Mouse (Mus musculus): ENCODE measurements at regions not wholly inside any gene's neighbourhood (a gene's known extent, or its start where the extent isn't known, plus 50 kb on each side); places are given as distances from the start of the nearest gene placed in this dataset.

DNA sequence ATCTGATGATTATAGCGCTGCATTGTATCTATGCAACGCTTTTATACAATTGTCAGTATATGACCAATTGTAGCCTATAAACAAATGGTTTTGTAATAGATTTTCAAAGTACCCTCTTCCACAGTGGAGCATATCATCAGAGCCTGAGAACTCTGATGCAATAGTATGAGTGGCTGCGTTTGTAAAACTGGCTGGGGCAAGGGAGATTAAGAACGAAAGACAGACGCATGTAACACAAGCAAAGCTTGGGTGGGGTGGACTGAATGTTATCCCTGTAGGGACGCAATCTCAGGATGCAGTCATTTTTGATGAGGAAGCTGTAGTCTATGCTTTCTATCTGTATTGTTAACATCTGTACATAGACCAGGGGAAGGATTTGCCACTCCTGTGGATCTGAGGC, 246.9 kb upstream of the Fggy start:
- no peak for DNase-seq (ENCODE audit: low spot score)

- peak; percentile 46 for DNase-seq (ENCODE audit: low spot score)
Observed at GRCm38 (mm10) chr4:95317821-95318290, 239.5 kb upstream of the Fggy start.

- DNase-seq (ENCODE audit: low spot score) = no peak
Observed at GRCm38 (mm10) chr4:95318561-95318960, 238.7 kb upstream of the Fggy start.

DNA sequence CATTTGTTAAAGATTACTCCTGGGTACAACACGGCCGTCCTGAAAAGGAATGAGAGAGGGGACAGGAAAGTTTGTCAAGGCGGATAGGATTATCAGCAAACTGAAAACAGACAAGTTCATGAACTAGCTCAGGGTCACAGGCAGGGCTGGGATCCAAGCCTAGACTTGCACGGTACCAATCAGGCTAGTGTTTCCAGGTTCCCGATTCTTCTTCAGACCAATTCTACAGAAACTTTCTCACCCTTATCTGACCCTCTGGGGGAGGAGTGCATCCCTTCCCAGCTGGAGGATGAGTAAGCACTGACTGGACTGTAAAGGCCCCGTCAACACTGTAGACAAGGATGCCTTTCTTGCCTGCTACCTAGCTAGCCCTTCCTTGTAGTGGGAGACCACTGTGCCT, 238.3 kb upstream of the Fggy start:
- peak; percentile 9 for DNase-seq (ENCODE audit: low spot score)

- DNase-seq (ENCODE audit: low spot score) = no peak
Observed at GRCm38 (mm10) chr4:95325861-95326260, 231.4 kb upstream of the Fggy start.

DNA sequence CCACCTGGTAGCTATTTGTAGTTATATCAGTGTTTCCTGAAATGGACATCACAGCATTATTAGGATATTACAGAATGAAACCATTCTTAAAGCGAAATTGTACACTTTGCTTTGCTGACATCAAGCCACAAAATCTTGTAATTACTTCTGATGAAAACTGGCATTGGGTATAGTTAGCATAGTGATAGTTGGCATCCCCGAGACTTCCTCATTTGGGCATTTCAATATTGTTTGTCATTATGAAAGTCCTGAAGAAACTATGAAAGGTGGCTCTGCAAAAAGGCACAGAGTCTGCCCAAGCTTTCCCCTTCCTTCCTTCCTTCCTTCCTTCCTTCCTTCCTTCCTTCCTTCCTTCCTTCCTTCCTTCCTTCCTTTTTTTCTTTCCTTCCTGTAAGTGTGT, 217.5 kb upstream of the Fggy start:
- DNase-seq (ENCODE audit: low spot score) = no peak

- no peak for DNase-seq (ENCODE audit: low spot score)
Observed at GRCm38 (mm10) chr4:95340926-95341325, 216.4 kb upstream of the Fggy start.

- DNase-seq (ENCODE audit: low spot score) = peak; percentile 16
Observed at GRCm38 (mm10) chr4:95346722-95347197, 210.5 kb upstream of the Fggy start.

DNA sequence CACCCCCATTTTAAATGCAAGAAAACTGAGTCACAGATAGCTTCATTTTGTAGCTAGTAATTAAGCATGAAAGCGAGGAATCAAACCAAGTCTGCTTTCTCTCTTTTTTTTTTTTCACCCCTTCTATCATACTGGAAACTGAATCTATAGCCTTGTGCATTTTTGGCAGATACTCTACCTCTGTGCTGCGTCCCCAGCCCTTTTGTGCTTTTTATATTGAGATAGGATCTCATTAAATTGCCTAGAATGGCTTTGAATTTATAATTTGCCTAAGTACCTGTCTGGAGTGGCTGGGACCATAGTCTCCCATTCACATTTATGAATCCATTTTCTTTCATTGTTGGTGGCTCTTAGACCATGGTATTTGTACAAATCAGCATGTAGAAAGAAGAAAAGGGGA, 209.9 kb upstream of the Fggy start:
- DNase-seq (ENCODE audit: low spot score) = no peak

DNA sequence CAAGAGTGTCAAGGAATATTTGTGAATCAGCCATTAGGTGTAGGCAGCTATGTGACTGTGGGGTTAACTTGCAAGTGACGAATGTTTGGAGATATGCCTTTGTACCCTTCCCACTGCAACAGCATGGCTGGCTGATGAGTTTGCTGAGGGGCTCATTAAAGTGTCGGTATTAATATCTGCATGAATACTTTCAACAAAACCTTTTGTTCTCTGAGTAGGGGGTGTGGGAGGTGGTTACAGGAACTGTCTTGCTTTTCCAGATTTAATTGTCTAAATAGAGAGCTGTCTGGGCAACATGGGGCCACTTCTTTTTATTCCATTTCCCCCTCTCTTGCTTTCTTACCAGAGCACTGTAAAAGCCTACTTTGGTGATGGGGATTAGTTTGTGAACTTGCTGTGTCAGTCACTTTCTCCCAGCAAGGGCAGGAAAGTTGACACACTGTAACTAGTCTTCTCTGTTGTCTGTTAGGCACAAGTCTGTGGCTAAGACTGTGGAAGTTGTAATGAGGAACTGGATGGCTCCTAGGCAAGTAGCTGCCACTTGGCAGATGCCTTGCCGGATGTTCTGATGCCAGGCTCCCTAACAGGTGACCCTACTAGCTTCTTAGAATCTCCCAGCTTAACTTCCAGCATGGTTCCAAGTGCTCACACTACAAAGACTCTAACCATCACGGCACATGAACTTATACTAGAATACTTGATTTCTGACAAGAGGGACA, 208.7 kb upstream of the Fggy start:
- DNase-seq (ENCODE audit: low spot score) = no peak

GRCm38 (mm10) chr4:95353894-95354319, 203.4 kb upstream of the Fggy start:
- DNase-seq (ENCODE audit: low spot score) = no peak

GRCm38 (mm10) chr4:95358674-95359073, 198.6 kb upstream of the Fggy start:
- no peak for DNase-seq (ENCODE audit: low spot score)

DNA sequence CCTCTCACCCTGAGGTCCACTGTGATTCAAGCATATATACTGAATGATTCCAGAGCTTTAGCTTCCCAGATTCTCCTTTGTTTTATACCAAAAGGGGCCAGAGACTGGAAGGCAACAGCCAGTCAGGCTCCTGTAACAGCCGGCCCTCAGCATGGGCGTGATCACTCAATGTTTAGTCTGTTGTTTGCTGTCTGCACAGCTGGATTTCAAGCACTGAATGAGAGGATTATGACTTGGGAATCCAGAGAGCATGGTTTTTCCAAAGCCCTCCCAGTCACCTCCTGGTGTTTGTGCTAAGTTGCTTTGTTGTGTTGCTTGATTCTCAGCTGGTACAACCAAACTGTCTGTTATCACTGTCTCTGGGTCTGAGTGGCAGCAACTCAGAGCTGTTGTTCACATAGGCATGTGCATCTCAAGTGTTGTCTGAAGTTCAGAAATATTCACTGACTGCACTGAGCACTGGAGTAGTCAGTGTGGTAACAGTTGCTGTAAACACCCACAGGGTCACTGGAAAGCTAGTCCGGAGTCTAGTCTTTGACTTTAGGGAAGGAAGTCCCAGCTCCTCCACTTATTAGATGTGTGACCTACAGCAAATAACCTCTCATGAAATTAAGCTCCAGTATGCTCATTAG, 196.9 kb upstream of the Fggy start:
- DNase-seq (ENCODE audit: low spot score) = no peak

DNA sequence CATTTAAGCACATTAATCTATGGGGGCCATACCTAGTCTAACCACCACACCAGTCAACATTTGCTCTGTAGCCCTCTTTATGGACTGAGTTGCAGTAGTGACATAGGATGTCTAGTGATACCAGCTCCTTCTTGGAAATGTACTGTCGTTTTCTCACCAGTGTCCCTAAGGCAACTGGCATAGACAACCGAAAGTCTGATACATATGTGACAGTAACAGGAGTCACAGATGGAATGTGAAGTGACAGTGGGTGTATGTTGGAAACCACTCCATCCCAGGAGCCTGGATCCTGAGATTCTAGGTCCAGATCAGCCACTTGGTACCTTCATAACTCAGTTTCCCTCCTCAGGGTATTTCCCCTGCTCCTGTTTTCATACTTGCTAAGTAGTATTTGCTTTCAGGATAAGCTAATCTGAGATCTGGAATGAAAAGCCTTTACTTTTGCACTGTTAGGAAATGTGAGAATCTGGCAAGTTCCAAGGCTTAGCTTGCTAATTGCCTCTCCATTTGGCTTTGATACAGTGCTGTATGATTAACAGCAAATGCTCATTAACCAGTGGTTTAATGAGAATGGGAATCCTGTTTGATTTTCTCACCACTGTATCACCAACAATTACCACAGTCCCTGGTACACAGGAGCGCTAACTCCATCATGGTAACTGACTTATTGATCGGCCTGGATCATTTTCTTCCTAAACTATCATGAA, 192.8 kb upstream of the Fggy start:
- no peak for DNase-seq (ENCODE audit: low spot score)

DNA sequence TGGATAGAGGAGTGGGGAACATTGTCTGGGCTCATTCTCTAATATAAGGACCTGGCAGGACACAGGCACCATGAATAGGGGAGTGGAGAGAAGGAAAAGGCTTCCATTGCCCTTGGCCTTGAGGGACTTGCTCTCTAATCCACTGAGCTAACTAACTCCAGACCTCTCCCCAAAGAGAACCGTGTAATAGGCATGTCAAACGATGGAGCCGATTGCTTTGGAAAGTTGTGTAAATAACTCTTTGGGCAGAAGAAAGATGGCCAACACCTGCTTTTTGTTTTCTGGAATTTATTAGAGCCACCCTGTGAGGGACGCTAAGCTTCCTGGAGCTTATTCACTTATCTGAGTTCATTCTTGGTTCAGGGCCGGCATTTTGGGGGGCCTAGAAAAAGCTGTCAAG, 180.9 kb upstream of the Fggy start:
- no peak for DNase-seq (ENCODE audit: low spot score)

DNA sequence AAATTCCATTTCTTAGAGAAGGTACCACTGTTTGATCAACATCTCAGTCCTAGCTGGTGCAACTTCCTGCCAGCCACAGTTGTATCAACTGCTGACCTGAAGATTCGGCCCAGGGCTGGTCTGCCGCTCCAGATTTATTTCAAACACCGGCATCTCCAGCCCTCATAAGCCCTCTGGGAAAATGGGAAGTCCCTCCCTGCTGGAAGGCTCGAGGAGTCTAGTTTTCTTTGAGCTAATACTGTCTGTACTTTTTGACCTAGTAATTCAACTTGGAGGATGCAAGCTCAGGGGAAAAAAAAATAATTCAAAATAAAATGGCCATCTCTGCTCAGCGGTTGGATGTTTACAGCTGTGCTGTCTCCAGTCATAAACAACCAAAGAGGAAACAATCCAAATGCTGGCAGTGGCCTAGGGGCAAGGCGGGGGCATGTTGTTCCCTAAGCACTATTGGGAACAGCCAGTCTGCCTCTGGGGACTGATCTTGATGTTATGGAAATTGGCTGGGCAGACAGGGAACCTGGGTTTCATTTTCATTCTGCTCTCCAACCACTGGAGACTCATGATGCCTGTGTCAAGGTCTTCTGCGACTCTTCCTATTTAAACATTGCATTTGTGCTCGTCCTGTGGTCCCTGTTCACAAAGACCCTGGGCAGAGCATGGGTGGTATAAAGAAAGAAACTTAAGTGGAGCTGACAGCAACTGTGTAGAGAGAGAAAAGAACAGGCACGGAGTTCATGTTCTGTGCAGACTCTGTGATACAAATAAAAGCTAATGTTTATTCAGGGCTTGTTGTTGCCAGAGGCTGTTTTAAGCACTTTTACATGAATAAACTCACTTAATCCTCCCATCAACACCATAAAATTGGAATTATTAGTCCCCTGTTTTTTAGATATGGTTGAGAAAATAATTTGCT, 179.8 kb upstream of the Fggy start:
- no peak for DNase-seq (ENCODE audit: low spot score)

DNA sequence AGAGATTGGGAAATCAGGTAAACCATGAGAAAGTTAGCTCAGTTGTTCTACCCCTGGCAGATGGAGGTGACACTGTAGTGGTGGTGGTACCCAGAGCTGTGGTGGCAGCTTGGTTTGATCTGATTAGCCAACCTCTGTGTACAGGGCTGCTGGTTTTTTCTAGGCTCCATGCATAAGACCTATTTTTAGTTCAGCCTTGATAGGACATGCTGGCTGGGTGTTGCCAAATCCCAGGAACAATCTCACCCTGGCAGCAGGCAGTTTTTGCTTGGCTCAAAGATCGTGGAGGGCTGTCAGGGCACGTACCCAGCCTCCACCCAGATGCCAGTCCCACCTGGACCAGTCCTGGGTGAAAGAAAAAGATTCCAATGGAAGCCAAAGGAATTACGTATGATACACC, 178.7 kb upstream of the Fggy start:
- DNase-seq (ENCODE audit: low spot score) = no peak

DNA sequence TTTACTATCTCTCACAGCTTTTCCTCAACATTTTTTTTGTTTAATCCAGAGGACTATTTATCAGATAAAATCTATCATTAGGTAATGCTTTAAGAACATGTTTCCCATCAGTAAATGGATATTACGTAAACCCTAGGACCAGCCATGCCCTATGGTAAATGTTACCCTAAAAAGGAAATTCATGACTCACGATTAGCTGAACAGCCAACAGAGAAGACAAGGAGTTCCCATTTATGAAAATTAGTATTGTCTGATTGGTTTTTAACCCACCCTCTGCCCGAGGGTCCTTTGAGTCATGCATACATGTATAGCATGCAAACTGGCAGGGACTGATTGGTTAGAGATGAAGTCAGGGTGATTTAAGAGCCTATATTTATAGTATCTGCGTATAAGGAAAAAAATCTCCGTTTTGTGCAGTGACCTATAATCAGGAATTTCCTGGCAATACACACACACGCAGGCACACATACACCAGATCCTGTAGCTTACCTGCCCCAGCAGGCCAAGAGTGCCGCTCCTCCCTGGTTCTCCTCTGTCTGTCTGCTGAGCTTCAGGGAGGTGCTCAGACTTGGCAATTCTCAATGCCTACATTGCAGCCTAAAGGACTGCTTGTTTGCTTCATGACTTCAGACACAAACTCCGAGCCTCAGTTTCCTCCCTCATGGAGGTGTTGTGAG, 174.0 kb upstream of the Fggy start:
- no peak for DNase-seq (ENCODE audit: low spot score)

- DNase-seq (ENCODE audit: low spot score) = no peak
Observed at GRCm38 (mm10) chr4:95385552-95385951, 171.8 kb upstream of the Fggy start.

DNA sequence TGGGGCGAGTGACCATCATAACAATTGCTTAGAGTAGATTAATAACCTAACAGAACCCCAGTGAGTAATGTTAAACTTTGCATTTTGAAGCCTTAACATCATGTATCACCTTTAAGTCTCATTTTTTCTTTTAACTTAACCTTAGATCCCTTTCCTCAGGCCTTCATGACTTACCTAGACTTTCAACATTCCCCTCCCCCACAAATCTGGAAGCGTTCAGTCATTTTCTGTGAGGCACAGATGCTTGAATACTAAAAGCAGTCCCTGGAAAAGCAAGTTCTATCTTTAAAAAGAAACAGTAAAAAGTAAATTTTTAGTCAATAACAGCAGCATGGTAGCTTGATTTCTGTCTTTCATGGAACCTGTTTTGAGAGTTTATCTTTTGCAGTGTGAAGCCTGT, 171.3 kb upstream of the Fggy start:
- DNase-seq (ENCODE audit: low spot score) = no peak

- no peak for DNase-seq (ENCODE audit: low spot score)
Observed at GRCm38 (mm10) chr4:95388556-95388955, 168.8 kb upstream of the Fggy start.

All from urinary bladder, postnatal 25 days (tissue).